Mouse (Mus musculus): Measurements from ENCODE around the gene Ciapin1.

Ciapin1 gene

DNA sequence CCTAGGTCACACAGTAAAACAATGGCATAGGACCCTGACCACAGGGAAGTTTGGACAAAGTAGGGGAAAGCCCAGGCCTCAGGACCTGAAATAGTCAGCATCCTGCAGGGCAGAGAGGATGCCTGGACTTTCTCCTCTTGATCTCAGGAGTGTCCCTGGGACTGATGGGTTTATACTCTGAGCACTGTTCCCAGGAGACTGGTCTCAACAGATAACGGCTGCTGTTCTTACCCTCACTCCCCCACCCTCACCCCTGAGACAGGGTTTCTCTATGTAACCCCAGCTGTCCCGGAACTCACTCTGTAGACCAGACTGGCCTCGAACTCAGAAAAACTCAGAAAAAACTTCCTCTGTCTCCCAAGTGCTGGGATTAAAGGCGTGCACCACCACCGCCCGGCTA lies 29.8 kb downstream of the Ciapin1 start:
- DNase-seq (ENCODE audit: low read depth, low spot score), result no peak

DNA sequence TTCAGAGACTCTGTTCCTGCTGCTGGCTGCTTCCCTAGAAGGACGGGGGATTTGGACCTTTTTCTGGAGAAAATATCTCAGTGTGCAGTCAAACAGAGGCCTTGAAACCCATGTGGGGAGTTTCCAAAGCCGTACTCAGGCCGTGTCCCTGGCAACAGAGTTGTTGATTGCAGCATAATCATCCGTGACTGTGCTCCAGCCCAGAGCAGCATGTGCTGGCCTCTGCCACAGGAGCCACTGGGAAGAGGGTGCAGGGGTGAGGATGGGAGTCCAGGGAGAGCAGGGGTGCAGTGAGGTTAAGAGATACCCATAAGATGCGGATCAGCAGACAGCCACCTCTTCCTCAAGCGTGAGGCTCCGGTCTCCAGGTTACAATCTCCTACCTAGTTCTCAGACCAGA lies 30.7 kb downstream of the Ciapin1 start:
- no peak for DNase-seq (ENCODE audit: low read depth, low spot score)

DNA sequence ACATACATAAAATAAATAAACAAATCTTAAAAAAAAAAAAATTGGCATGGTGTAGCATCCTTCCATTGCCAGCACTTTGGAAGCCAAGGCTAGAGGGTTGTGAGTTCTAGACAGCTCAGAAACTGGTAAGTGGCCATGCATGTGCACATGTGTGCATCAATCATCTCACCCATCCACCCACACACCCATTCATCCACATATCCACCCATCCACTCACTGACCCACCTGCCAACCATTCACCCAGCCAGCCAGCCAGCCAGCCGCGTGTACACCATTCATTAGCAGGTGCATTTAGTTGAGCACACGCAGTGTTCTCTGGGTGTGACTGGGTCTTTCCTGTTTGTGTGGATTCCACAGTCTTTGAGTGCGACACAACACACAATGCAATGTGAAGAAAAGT lies 32.3 kb downstream of the Ciapin1 start:
- no peak for DNase-seq (ENCODE audit: low read depth, low spot score)

DNA sequence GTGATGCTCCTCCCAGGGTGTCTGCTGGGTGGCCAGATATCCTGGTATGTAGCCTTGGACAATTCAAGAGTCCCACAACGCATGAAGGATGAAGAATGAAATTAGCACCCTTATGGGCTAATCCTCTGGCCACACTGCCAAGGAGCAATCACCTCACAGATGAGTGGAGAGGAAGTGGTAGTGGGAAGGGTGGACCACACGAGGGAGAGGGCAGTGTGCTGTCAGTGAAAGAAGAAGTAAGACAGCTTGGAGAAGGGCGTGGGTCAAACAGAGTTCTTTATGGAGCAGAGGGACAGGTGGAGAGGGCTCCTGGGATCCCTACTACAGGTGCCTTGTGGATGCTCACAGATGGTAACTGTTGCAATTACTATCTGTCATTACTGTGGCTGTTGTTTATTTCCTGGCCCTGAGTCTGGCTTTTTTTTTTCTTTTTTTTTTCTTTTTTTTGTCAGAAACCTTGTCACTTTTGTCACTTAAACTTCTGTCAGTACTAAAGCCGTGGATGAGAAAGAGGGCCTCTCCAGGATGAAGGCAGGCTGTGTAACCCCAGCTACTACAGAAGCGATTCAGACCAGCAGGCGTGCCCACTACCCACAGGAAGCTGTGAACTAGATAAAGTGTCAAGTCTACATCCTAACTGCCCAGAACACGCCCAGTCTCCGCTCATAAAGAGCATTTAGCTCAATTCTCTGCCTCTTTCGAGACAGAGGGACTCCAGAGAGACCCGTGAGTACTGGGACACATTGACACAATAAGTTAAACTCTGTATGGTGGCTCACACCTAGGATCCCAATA lies 33.4 kb downstream of the Ciapin1 start:
- DNase-seq (ENCODE audit: low read depth, low spot score), result no peak

DNA sequence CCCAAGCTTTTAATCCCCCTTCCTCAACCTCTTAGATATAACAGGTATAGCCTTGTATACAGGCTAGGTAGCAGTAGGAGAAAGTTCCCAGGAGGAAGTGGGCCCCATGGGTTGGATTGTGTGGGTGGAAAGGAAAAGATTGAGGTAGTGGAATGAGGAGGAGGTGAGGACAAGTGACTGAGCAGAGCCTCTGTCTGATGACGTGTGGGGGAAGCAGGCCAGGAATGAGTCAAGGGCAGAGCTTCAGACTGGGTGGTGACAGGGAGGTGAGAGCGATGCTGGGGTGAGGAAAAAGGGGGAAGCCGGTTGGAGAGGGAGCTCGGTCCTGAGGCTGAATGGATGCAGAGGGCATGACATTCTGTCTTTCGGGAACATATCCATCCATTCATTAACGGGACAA lies 34.6 kb downstream of the Ciapin1 start:
- peak; percentile 69 for DNase-seq (ENCODE audit: low read depth, low spot score)

DNA sequence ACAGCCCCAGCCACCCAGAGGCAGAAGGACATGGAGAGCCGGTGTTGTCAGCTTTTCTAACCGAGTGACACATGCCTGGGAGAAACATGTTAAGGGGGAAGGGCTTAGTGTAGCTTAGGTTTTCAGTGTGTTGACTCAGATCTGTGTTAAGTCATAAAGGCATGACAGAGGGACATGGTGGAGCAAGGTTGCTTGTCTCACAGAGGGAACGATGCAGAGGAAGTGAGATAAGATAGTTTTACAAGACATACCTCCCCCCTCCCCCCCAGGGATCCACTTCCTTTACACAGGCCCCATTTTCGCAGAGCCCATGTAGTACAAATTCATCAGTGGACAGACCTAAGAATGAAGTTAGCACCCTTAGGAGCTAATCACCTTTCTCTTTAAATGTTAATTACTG lies 35.8 kb downstream of the Ciapin1 start:
- no peak for DNase-seq (ENCODE audit: low read depth, low spot score)

DNA sequence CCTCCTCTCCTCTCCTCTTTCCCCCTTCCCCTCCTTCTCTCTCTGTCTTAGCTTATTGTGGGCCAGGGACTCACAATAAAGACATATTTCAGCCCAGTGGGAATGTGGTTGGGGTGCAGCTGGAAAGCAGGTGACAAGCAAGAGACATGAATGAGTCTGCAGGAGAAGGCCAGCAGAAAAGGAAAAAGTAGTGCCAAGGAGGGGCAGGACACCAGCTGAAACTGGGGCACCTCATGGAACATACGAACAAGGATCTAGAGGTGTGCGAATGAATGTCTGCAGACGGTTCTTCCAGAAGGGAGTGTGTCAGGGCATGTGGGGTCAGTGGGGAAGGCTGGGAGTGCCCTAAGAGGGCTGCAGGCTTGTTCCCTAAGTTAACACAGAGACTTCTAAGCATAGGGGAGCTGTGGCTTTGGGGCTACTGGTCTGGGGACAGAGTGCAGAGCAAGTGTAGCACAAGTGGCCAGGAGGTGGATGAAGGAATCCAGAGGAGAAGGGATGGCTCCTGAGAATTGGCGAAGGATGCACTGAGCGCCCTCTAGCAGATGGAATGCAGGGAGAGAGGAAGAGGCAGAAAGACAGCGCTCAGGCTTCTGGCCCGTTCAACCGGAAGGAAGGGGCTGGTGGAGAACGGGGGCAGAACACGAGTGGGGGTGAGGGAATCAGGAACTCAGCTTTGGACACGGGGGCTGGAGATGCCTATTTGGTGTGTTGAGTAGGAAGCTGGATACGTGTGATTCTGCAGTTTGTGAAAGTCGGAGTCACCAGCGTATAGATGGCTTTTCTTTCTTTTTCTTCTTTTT lies 36.7 kb downstream of the Ciapin1 start:
- peak; percentile 83 for DNase-seq (ENCODE audit: low read depth, low spot score)

DNA sequence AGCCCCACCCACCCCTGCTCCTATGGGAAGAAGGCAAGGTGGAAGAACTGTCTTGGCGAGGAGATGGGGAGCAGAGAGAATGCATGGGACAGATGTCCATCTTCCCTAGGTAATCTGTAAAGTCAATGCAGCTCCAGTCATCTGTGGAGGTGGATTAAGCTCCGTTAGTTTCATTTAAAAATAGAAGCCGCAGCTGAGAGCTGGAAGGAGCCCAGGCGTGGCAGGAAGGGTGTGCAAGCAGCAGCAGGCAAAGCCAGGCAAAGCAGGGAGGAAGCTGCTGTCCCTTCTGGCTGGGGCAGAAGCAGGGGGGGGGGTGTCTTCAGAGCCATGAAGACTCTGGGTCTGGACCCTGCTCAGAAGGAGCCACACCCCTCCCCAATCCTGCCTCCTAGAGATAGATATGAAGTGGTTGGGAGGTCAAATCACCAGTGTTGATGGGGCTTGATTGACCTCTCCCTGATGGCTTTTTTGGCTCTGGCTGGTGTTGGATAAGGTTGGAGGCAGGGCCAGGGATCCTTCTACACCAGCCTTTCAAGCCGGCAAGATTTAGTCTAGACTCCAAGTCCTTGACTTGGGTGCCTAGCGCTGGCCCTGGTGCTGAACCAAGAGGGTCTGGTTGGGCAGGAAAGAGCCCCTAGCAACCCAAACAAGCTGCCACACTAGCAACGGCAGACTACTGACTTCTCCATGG lies 37.7 kb downstream of the Ciapin1 start:
- DNase-seq (ENCODE audit: low read depth, low spot score), result peak; percentile 77

DNA sequence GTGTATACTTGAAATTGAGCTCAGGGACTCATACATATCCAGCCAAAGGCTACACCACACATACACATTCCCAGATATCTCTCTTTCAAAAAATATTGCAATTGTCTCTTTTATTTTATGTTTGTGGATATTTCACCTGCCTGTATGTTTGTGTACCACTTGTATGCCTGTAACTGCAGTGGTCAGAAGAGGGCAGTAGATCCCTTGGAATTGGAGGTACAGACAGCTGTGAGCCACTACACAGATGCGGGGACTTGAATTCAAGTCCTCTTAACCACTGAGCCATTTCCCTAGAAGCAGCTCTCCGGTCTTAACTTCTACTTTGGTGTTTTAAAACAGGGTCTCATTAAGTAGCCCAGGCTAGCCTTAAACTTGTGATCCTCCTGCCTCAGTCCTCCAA lies 43.4 kb downstream of the Ciapin1 start:
- DNase-seq (ENCODE audit: low read depth, low spot score), result no peak

DNA sequence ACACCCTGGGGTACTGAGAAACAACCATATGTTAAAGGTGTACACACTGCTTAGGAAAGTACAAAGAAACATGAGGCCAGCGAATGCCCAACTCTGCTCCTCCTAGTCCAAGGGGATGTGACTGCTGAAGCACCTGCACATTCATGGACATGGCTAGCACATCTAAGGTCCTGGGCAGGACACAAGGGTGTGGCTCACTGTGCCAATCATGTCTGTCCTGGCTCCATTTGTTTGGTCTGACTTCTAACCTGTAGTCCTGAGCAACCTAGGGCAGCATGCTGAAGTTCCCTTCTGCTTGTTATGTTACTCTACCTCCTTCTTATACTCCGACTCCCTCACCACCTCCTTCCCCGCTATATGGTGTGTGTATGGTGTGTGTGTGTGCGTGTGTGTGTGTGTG lies 43.8 kb downstream of the Ciapin1 start:
- DNase-seq (ENCODE audit: low read depth, low spot score), result no peak

DNA sequence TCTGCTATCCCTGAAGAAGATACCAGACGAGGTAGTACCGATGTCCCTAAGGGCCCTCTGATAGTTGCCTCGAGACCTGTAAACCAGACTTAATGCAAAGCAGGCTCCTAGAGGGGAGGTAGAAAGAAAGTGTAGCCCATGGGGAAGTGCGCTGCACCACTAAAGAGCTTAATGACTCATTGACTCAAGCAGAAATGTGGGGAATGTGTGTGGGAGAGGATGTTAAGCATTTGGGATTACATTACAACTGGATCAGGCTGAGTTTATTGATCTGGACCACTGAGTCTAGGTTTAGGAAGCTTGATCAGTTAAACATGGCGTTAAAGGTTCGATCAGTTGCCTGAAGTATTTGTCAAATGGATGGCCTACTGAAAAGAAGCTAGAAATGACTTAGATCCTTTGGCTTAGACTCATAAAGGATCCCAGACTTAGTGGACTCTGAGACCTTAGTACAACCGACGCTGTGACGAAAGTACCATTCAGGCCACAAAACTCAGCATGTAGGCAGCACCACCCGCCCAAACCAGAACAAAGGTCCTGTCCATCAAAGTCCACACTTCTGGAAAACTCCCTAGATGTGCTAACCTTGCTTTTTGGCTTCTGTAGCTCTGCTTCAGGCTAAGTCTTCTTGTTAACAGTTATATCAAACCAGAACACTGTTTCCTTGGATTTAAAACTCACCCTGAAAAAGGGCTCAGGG lies 48.8 kb downstream of the Ciapin1 start:
- DNase-seq (ENCODE audit: low read depth, low spot score), result no peak

DNA sequence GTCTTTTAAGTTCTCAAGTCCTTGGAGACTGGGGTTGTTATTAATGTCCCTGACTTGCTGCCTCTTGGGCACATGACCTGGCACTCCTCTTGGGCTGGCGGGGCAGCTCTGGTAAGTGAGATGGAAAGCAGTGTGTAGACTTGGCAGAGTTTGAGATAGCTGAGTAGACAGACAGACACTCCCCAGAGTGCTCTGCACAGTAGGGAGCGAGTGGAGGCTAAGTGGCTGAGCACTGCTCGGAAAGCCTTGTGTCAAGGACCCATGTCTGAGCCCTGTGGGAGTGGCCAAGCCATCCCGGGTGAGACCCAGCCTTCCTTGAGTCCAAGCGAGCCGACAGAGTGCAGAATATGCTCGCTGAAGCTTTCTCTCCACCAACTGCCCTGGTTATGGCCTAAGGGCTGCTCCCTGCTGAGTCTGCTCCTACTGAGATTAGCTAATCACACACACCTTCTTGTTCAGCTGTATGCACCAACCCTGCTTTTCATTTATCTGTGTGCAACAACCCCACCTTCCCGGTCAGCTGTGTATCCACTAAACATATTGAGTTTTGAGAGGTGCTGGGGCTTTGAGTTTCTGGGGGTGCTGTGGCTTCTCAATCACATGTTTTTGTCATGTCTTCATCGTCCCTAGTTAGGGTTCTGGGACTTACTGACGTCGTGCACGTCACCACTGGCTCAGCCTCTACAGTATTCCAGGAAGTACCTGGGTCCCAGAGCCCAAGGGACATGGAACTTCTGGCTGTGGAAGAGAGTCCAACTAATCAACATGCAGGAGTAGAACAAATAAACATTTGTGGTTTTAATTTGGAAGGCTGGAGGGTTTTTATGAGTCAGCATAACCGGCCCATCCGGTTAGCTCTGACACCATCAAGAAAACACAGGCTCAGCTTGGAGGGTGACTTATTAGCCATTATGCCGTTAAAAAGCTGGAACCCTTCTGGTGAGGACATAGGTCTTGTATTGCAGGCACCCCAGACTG lies 50.3 kb downstream of the Ciapin1 start:
- no peak for DNase-seq (ENCODE audit: low read depth, low spot score)

DNA sequence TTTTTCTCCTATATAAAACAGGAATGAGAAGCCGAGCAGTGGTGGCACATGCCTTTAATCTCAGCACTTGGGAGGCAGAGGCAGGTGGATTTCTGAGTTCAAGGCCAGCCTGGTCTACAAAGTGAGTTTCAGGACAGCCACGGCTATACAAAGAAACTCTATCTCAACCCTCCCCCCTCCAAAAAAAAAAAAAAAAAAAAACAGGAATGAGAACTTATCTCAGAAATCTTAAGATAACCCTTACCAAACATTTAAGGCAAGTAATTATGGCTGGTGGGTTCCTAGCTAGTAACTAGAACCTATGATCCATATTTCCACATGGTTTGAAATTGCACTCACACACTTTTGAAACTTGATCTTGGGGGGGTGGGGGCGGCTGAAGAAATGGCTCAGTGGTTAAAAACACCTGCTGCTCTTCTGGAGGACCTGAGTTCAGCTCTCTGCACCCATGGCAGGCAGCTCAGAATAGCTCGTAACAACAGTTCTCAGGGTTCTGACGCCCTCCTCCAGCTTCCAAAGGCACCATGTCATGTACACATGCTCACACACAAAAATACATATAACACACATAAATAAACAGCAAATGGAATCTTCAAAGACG lies 52.1 kb downstream of the Ciapin1 start:
- DNase-seq (ENCODE audit: low read depth, low spot score), result no peak

DNA sequence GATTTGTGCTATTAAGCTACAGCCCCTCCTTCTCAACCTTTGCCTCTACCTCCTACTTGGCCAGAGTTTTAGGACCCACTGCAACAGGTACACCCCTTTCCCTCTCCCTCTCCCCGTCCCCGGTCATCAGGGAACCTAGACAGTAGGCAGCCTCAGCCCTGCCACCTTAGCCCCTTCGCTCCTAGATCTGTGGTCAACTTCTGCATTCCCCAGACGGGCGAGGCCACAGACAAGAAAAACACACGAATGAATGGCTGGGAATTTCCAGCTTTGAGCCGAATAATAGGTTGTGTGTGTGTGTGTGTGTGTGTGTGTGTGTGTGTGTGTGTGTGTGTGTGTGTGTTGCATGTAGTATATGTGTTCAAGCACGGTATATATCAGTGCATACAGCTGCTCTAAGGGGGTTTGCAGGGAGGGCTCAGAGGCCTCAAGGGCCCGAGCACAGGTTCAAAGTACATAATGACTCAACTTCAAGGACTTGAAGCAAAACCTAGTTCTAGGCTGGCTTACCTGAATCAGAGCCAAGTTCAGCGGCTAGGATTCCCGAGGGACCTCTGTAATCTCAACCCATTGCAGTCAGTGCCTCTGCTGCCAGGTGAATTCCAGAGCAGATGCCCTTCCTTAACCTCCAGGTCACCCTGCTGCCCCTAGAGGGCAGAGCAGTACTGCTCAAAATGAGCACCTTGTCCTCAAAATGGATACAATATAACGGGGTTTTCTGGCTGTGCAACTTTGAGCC lies 52.7 kb downstream of the Ciapin1 start:
- DNase-seq (ENCODE audit: low read depth, low spot score), result no peak

DNA sequence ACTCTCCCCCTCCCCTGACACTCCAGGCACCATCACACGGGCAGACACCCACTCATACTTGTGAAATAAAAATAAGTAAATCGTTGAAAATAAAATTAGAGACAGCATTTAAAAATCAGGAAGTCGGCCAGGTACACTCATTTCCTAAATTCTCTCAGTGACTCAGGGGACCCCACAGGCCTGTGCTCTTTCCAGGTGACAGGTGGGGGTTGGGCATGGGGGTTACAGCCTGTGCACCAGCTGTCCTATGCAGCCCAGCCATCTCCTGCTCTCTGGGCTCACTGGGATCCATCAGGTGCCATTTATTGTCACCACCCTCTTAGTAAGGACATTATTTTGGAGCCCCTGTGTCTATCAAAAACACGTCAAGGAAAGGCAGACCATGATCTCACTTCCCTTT lies 54.3 kb downstream of the Ciapin1 start:
- DNase-seq (ENCODE audit: low read depth, low spot score), result no peak

DNA sequence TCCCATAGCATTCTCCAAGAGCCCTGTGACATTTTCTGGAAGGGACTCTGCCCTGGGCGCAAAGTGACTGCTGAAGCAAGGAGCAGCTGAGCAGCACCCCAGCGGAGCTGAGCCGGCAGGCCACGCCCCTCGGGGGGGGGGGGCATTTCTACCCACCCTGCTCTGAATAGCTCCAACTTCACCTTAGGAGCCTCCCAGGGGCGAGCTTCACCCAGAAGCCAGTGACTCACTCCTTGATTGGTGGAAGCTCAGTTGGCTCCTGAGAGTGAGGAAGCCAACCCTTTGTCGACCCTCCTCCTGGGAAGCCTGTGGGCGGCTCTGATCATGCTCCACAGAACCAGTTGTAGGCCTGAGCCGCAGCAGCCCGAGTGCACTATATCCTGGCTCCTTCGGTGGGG lies 56.3 kb downstream of the Ciapin1 start:
- DNase-seq (ENCODE audit: low read depth, low spot score), result no peak

DNA sequence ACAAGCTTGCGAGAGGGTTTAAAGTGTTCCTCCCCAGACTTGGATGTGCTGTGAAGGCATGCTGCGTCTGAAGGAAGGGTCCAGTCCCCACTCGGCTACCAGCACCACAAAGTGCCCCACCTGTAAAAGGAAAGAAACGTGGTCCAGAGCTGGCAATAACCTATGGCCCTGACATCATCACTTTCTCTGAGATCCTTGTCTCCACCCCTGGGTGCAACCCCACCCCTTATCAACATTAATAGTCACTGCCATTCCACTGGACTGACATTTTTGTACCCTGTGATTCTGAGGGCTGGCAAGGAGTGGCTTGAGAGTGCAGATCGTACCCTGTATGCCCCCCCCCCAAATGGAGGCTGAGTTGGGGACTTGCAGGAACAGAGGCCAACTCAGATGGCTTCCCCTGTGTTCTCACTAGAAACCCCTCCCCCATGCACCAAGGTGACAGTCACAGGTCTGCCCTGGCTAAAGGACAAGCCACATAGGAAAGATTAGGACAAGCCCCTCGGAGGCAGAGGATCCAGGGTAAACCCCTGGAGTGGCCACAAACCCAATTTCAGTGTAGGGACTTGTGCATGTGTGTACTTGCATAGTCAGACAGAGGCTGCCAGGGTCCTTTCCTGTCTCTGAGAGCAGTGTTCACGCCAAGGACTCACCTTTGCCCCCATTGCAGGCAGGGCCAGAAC lies 56.9 kb downstream of the Ciapin1 start:
- no peak for DNase-seq (ENCODE audit: low read depth, low spot score)

DNA sequence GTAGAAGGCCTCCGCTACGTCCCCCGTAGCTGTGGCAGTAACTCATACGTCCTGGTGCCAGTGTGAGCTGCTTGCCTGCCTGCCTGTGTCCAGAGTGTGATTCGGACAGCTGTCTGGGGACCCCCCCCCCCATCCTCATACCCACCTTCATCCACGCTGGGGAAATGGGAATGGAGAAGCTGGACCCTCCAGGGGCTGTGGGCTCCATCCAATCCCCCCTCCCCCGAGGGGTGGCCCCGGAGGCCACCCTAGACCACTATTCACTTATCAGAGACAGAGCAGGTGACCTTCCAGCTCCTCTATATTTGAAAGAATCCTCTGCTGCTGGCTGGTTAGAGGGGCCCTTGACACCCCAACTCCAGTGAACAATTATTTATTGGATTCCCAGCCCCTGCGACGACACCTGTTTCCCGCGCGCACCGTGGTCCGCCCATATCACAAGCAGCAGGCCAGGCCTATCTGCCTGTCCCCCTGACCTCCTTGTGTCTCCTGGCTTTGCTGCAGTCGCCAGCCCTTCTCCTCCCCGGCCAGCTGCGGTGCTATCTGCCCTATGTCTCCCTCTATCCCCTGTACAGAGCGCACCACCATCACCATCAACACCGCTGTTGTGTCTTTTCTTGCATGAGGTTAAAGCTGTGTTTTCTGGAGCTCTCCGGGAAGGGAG lies 57.5 kb downstream of the Ciapin1 start:
- no peak for DNase-seq (ENCODE audit: low read depth, low spot score)

Measured in telencephalon, adult 2 months (tissue).